Mouse (Mus musculus) E14TG2a.4 (cell line): ENCODE data around the gene Ssh1.

ENCODE experiments used
- H3K27me3 ChIP-seq: 2 replicates; pipeline ENCODE4 v1.6.1; 2014; ENCODE audit warnings: low read length, control low read depth; ENCODE audit not compliant: insufficient read depth
- H3K36me3 ChIP-seq: 2 replicates; pipeline ENCODE4 v1.6.1; 2014; ENCODE audit warnings: low read length, control low read depth; ENCODE audit not compliant: insufficient read depth
- H3K4me1 ChIP-seq: replicated peaks from 2 replicates; pipeline ENCODE4 v1.6.1; 2014; ENCODE audit warnings: low read depth, low read length, control low read depth
- H3K4me3 ChIP-seq: replicated peaks from 2 replicates; pipeline ENCODE4 v1.5.1; 2014; ENCODE audit warnings: mild to moderate bottlenecking, low read length
- H3K9me3 ChIP-seq: 2 replicates; pipeline ENCODE4 v1.6.1; 2014; ENCODE audit warnings: low read length, control low read depth
- CTCF ChIP-seq: conservative IDR thresholded peaks from 2 replicates; pipeline ENCODE4 v1.5.1; 2014; ENCODE audit warnings: low read length
- NANOG ChIP-seq: IDR thresholded peaks from 2 replicates; pipeline ENCODE4 v1.6.1; 2014; ENCODE audit warnings: borderline replicate concordance, low read length, mixed read lengths
- POU5F1 ChIP-seq: IDR thresholded peaks from 2 replicates; pipeline ENCODE4 v1.6.1; 2014; ENCODE audit warnings: low read length, borderline replicate concordance

The Ssh1 gene

GRCm38 (mm10) chr5:113951693-113952071 is 42.0 kb downstream of the Ssh1 start:
- H3K4me1 ChIP-seq: peaks cover 40% of the 10 kb centered on the region
- H3K9me3 ChIP-seq: no peaks in the 10 kb centered on the region
- H3K4me3 ChIP-seq: no peak overlapping the region
- TF ChIP-seq NANOG (no peak), CTCF (no peak), POU5F1 (no peak)
- peaks cover 65% of the 10 kb centered on the region for H3K36me3 ChIP-seq
- H3K27me3 ChIP-seq: no peaks in the 10 kb centered on the region

DNA sequence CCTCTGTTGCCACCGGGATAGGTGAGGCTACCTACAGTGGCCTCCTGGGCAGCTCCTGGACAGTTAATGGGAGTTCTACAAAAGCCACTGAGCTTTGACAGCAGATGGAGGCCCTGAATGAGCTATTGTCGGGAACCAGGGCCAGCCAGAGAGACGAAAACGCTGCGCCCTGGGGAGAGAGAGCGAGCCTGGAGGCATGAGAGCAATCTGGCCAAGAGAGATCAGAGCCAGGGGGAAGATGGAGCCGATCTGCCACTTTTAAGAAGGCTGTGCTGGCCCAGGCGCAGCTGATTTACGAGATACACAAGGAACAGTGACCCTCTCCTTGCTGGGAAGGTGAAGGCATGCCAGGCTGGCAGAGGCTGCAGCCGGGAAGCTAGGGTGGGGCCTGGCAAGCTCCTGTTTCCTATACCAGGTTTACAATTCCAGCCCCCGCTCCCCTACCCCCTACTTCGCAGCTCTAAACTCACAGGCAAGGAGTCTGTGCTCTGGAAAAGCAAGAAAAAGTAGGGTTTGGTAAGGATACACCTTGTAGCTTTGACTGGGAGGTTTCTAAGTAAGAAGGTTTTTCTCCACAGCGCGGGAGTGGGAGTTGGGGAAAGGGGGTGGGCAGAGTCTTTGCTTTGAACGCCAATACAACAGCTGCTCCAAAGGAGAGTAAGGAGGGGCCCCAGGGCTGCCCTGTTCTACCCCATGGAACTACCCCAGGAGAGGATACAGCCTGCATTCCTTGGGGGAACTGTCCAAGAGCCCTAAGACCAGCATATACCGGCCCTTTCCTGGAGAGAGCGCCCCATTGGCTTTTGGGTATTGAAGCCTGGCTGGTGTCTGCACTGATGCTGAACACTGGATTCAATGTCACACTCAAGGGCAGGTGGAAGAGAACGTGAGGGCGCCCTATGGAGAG is 42.7 kb downstream of the Ssh1 start:
- TF ChIP-seq CTCF: no peak
- TF ChIP-seq POU5F1: no peak
- TF ChIP-seq NANOG: no peak
- Histone ChIP-seq H3K36me3 (peaks cover 72% of the 10 kb centered on the region), H3K9me3 (no peaks in the 10 kb centered on the region), H3K4me1 (peaks cover 45% of the 10 kb centered on the region), H3K4me3 (no peak overlapping the region), H3K27me3 (no peaks in the 10 kb centered on the region)

GRCm38 (mm10) chr5:113950133-113950532 is 43.6 kb downstream of the Ssh1 start:
- H3K27me3 ChIP-seq: no peaks in the 10 kb centered on the region
- H3K4me1 ChIP-seq: peaks cover 44% of the 10 kb centered on the region
- no peak for TF ChIP-seq NANOG
- no peak for TF ChIP-seq POU5F1
- no peak for TF ChIP-seq CTCF
- H3K36me3 ChIP-seq: peaks cover 74% of the 10 kb centered on the region
- no peak overlapping the region for H3K4me3 ChIP-seq
- no peaks in the 10 kb centered on the region for H3K9me3 ChIP-seq

GRCm38 (mm10) chr5:113947280-113947679 is 46.4 kb downstream of the Ssh1 start:
- Histone ChIP-seq H3K9me3 (no peaks in the 10 kb centered on the region), H3K36me3 (peaks cover 66% of the 10 kb centered on the region), H3K4me3 (no peak overlapping the region), H3K27me3 (no peaks in the 10 kb centered on the region), H3K4me1 (peaks cover 66% of the 10 kb centered on the region)
- TF ChIP-seq CTCF (peak; percentile 47), NANOG (no peak), POU5F1 (no peak)

DNA sequence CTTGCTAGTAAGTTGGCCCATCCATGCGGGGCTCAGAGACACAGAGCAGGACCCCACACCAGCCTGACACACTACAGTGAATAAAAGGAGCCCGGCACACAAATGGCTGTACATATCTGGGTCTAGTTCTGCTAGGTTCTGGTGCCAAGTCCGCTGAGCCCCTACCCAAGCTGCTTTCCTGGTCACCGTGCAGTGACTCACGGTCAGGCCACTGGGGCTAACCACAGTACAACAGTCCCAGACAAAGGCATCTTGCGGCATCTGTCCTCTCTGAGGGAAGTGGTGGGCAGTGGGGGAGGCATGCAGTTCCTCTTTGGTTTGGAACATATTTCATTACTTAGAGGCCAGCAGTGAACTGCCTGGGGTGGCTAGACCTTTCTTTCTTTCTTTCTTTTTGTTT is 48.6 kb downstream of the Ssh1 start:
- Histone ChIP-seq H3K27me3 (no peaks in the 10 kb centered on the region), H3K4me3 (no peak overlapping the region), H3K9me3 (no peaks in the 10 kb centered on the region), H3K4me1 (peaks cover 62% of the 10 kb centered on the region), H3K36me3 (peaks cover 71% of the 10 kb centered on the region)
- TF ChIP-seq NANOG (no peak), CTCF (no peak), POU5F1 (no peak)

DNA sequence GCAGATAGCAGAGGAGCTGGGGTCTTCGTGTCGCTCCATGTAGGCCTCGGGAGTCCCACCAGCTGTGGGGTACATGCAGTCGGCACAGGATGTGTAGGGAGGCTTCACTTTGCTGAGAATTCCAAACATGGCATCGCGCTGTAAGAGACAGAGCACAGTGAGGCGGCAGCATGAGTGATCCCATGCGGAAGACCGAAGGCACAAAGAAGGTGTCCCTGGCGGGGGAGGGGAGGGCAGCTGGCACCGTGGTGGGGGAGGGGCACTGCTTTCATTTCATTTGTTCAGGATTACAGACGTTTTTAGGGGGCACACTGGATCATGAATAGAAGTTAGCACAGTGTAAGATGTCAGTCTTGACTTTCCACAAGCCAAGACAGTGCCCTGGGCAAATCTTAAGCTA is 50.4 kb downstream of the Ssh1 start:
- H3K36me3 ChIP-seq: peaks cover 58% of the 10 kb centered on the region
- no peaks in the 10 kb centered on the region for H3K9me3 ChIP-seq
- peaks cover 72% of the 10 kb centered on the region for H3K4me1 ChIP-seq
- TF ChIP-seq CTCF: no peak
- H3K4me3 ChIP-seq: peak overlapping the region; percentile 83
- no peaks in the 10 kb centered on the region for H3K27me3 ChIP-seq

DNA sequence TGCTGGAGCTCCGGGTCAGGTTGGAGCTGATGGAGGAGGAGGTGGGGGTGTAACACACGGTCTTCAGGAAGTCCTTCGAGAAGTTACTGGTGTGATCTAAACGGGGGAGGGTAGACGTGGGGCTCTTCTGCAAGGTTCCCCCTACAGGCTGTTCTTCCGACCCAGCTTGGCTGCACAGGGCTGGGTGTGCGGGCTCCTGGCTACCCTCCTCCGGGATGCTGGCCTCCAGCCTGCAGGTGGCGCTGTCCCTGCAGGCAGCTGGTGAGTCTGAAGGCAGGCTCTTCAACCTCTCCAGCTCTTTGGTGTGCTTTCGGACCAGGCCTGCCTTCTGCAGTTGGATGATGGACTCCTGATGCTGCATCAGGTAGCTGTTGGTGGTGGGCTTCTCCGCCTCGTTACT is 51.1 kb downstream of the Ssh1 start:
- H3K27me3 ChIP-seq: no peaks in the 10 kb centered on the region
- H3K9me3 ChIP-seq: no peaks in the 10 kb centered on the region
- H3K36me3 ChIP-seq: peaks cover 54% of the 10 kb centered on the region
- H3K4me3 ChIP-seq: peak overlapping the region; percentile 83
- peak; percentile 88 for TF ChIP-seq CTCF
- TF ChIP-seq POU5F1: no peak
- peaks cover 80% of the 10 kb centered on the region for H3K4me1 ChIP-seq

DNA sequence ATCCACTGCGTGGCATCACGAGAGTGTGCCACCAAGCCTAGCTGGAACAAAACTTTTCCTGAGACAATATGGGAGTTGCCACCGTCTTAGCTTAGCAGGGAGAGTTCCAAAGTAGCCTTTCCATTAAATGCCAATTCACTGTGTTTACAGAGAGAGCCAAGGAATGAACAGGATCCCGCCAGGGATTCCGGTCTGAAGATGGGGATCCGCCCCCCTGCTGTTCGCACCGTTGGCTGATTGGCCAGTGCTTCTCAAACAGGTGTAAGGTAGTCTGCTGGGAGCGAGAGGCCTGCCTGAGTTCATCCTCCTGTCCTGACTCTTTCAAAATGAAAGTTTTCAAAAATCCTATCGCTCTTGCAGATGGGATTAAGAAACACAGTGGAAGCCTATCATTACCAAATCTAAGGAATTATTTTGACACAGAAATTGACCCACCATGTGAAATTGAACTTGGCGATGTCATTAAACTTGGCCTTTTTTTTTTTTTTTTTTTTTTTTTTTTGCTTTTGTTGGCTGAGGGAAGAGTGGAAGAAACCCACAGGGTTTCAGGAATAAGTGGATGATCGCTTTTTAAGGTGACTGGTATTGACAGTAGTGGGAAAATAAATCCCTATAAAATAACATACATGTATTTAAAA is 54.3 kb downstream of the Ssh1 start:
- Histone ChIP-seq H3K4me3 (no peak overlapping the region), H3K4me1 (peaks cover 71% of the 10 kb centered on the region), H3K36me3 (peaks cover 25% of the 10 kb centered on the region), H3K9me3 (no peaks in the 10 kb centered on the region), H3K27me3 (no peaks in the 10 kb centered on the region)
- TF ChIP-seq CTCF: no peak
- no peak for TF ChIP-seq NANOG
- TF ChIP-seq POU5F1: no peak

DNA sequence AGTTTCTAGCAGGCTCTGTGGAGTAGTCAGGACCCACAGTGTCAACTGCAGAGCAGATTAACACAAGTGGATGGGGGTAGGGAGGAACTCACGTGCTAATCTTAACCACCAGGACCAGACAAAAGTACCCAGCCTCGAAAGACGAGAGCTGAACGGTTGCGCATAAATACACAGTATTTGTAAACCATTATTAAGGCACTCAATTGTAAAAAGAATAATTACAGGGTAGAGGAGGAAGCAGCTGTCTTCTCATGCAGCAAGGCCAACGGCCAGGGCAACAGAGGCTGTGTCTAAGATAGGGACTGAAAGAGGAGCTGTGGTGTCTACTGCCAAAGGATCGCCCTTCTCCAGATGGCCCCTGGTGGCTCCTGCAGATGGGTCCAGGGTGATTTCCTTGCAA is 56.0 kb downstream of the Ssh1 start:
- Histone ChIP-seq H3K36me3 (peaks cover 22% of the 10 kb centered on the region), H3K27me3 (no peaks in the 10 kb centered on the region), H3K4me3 (no peak overlapping the region), H3K9me3 (no peaks in the 10 kb centered on the region), H3K4me1 (peaks cover 65% of the 10 kb centered on the region)
- TF ChIP-seq POU5F1 (no peak), NANOG (no peak), CTCF (no peak)
